Mouse (Mus musculus) heart, embryonic 16.5 days (tissue): ENCODE data around the gene Gm44973. TPM values are rescaled to one million over a fixed set of nuclear protein-coding genes. Genes with fewer than 3 reads are reported as not detected.
"Not testable (repeated sequence)": the region's sequence is repeated elsewhere in the genome, so short reads cannot be mapped to it uniquely, and the experiment has no call there.

ENCODE experiments used
- ATAC-seq: fragments of 200-750 bp; cut with Nextera tagmentation; replicated peaks from 2 replicates; pipeline ENCODE4 v1.8.0; 2017; ENCODE audit warnings: moderate number of reproducible peaks; ENCODE audit not compliant: insufficient read depth, low FRiP score; ENCODE audit errors: extremely low read depth
- H3K27ac ChIP-seq: fragments of 300-500 bp; sonication (generic); 2 replicates; pipeline ENCODE4 v1.5.1; 2014; ENCODE audit warnings: mild to moderate bottlenecking, low read length, control low read depth, moderate library complexity
- H3K27me3 ChIP-seq: fragments of 300-500 bp; sonication (generic); 2 replicates; pipeline ENCODE4 v1.6.1; 2014; ENCODE audit warnings: low read length, mixed read lengths; ENCODE audit not compliant: control insufficient read depth, insufficient read depth
- H3K36me3 ChIP-seq: fragments of 300-500 bp; sonication (generic); 2 replicates; pipeline ENCODE4 v1.6.1; 2014; ENCODE audit not compliant: control insufficient read depth, insufficient read depth
- H3K4me1 ChIP-seq: fragments of 300-500 bp; sonication (generic); 2 replicates; pipeline ENCODE4 v1.6.1; 2014; ENCODE audit warnings: low read length, mixed read lengths; ENCODE audit not compliant: control insufficient read depth, insufficient read depth
- H3K4me2 ChIP-seq: fragments of 300-500 bp; sonication (generic); 2 replicates; pipeline ENCODE4 v1.6.1; 2014; ENCODE audit warnings: low read depth, mild to moderate bottlenecking, control low read depth, low read length
- H3K4me3 ChIP-seq: fragments of 300-500 bp; sonication (generic); 2 replicates; pipeline ENCODE4 v1.5.1; 2014; ENCODE audit warnings: mild to moderate bottlenecking, control low read depth, low read length
- H3K9ac ChIP-seq: fragments of 300-500 bp; sonication (generic); 2 replicates; pipeline ENCODE4 v1.6.1; 2014; ENCODE audit warnings: low read length, control low read depth
- H3K9me3 ChIP-seq: fragments of 300-500 bp; sonication (generic); replicated peaks from 2 replicates; pipeline ENCODE4 v1.6.1; 2016; ENCODE audit warnings: low read length; ENCODE audit not compliant: control insufficient read depth
- WGBS: fragments of 180-500 bp; shearing (Covaris S2); extraction: QIAGEN DNeasy Blood & Tissue Kit; methylation state at CpG from one replicate; pipeline ENCODE4 v1.1.7; 2014; 5-methylcytosine and 5-hydroxymethylcytosine counted together
- polyA plus RNA-seq: library from polyadenylated mRNA; unstranded; fragments of >200 nt; fragmentation: Nextera tagmentation; extraction: Ambion mirVana; gene quantifications from 2 replicates; pipeline ENCODE4 v1.2.1, GENCODE M21; 2015

The Gm44973 gene
- polyA plus RNA-seq, 1 experiment from 2014 or later: 0.95 TPM

GRCm38 (mm10) chr7:5014251-5015117, 812 bp upstream of the Gm44973 start, which contains the start of the genes Zfp524 and Fiz1:
Gene Zfp524, plus strand, starts transcription at chr7:5014415.
Gene Fiz1, minus strand, starts transcription at chr7:5014697.
- Histone ChIP-seq H3K27ac (peak within 1 kb of the TSS; percentile 99), H3K9me3 (0 out of 2 replicates have a peak, but pooled peaks cover 2% of the 10 kb centered on the region), H3K4me3 (peak within 1 kb of the TSS; percentile 88), H3K4me2 (peak within 1 kb of the TSS; percentile 84), H3K4me1 (peaks cover 9% of the 10 kb centered on the region), H3K27me3 (no peaks in the 10 kb centered on the region), H3K36me3 (peaks cover 34% of the 10 kb centered on the region), H3K9ac (peak within 1 kb of the TSS; percentile 94)
- WGBS: under 1% methylated on average over 42 of the region's 42 CpGs
- peak; percentile 75 for ATAC-seq

GRCm38 (mm10) chr7:5016057-5016456, 761 bp downstream of the Gm44973 start:
- H3K36me3 ChIP-seq: peaks cover 19% of the 10 kb centered on the region
- H3K4me3 ChIP-seq: peak overlapping the region; percentile 88
- ATAC-seq: no peak
- H3K4me2 ChIP-seq: peak overlapping the region; percentile 84
- H3K4me1 ChIP-seq: peaks cover 11% of the 10 kb centered on the region
- no peaks in the 10 kb centered on the region for H3K27me3 ChIP-seq
- H3K9ac ChIP-seq: peak overlapping the region; percentile 78
- H3K27ac ChIP-seq: peak overlapping the region; percentile 99
- H3K9me3 ChIP-seq: 0 out of 2 replicates have a peak, but pooled peaks cover 2% of the 10 kb centered on the region
- 63% methylated on average over 3 of the region's 3 CpGs for WGBS

- Histone ChIP-seq H3K9ac (no peak overlapping the region), H3K27ac (no peak overlapping the region), H3K36me3 (peaks cover 11% of the 10 kb centered on the region), H3K4me2 (no peak overlapping the region), H3K4me3 (no peak overlapping the region), H3K4me1 (peaks cover 18% of the 10 kb centered on the region), H3K27me3 (no peaks in the 10 kb centered on the region), H3K9me3 (0 out of 2 replicates have a peak, but pooled peaks cover 2% of the 10 kb centered on the region)
- no peak for ATAC-seq
- 100% methylated on average over 2 of the region's 2 CpGs for WGBS
Observed at GRCm38 (mm10) chr7:5016920-5017319, 1.6 kb downstream of the Gm44973 start.

- H3K4me3 ChIP-seq: no peak overlapping the region
- H3K9ac ChIP-seq: no peak overlapping the region
- WGBS: 92% methylated on average over 16 of the region's 16 CpGs
- H3K27ac ChIP-seq: no peak overlapping the region
- H3K36me3 ChIP-seq: peaks cover 10% of the 10 kb centered on the region
- no peak for ATAC-seq
- 0 out of 2 replicates have a peak, but pooled peaks cover 2% of the 10 kb centered on the region for H3K9me3 ChIP-seq
- H3K4me1 ChIP-seq: peaks cover 18% of the 10 kb centered on the region
- no peaks in the 10 kb centered on the region for H3K27me3 ChIP-seq
- H3K4me2 ChIP-seq: no peak overlapping the region
Observed at GRCm38 (mm10) chr7:5017352-5017751, 2.1 kb downstream of the Gm44973 start.

- Histone ChIP-seq H3K9me3 (0 out of 2 replicates have a peak, but pooled peaks cover 2% of the 10 kb centered on the region), H3K4me2 (no peak overlapping the region), H3K27ac (no peak overlapping the region), H3K9ac (no peak overlapping the region), H3K4me1 (peaks cover 18% of the 10 kb centered on the region), H3K27me3 (no peaks in the 10 kb centered on the region), H3K36me3 (peaks cover 11% of the 10 kb centered on the region), H3K4me3 (no peak overlapping the region)
- WGBS: 98% methylated on average over 21 of the region's 21 CpGs
- ATAC-seq: no peak
Observed at GRCm38 (mm10) chr7:5017931-5018330, 2.6 kb downstream of the Gm44973 start.

GRCm38 (mm10) chr7:5019576-5019975, 4.3 kb downstream of the Gm44973 start:
- 34% methylated on average over 8 of the region's 8 CpGs for WGBS
- not testable (repeated sequence) for H3K9me3 ChIP-seq, H3K27me3 ChIP-seq, ATAC-seq
- Histone ChIP-seq H3K27ac (peak overlapping the region; percentile 97), H3K4me3 (peak overlapping the region; percentile 81), H3K36me3 (peaks cover 16% of the 10 kb centered on the region), H3K4me1 (peaks cover 17% of the 10 kb centered on the region), H3K9ac (peak overlapping the region; percentile 76), H3K4me2 (peak overlapping the region; percentile 68)

GRCm38 (mm10) chr7:5020000-5020681, 4.8 kb downstream of the Gm44973 start, which contains the start of the genes Zfp865 and Ccdc106:
Gene Zfp865, plus strand, starts transcription at chr7:5020376.
Gene Ccdc106, plus strand, starts transcription at chr7:5020553.
- peaks cover 16% of the 10 kb centered on the region for H3K36me3 ChIP-seq
- peak; percentile 87 for ATAC-seq

GRCm38 (mm10) chr7:5020685-5021084, 5.4 kb downstream of the Gm44973 start:
- Histone ChIP-seq H3K27me3 (no peaks in the 10 kb centered on the region), H3K36me3 (peaks cover 16% of the 10 kb centered on the region), H3K9me3 (0 out of 2 replicates have a peak, but pooled peaks cover 2% of the 10 kb centered on the region), H3K27ac (peak overlapping the region; percentile 97), H3K9ac (peak overlapping the region; percentile 96), H3K4me3 (peak overlapping the region; percentile 81), H3K4me2 (peak overlapping the region; percentile 87), H3K4me1 (peaks cover 17% of the 10 kb centered on the region)
- 2% methylated on average over 13 of the region's 15 CpGs for WGBS
- ATAC-seq: peak; percentile 7; the same call in 1 of the 2 replicates

More at GRCm38 (mm10) chr7:5020000-5020681, 4.8 kb downstream of the Gm44973 start, which contains the start of the genes Zfp865 and Ccdc106:
- under 1% methylated on average over 40 of the region's 49 CpGs for WGBS
- H3K9ac ChIP-seq: peak within 1 kb of the TSS; percentile 96
- H3K27ac ChIP-seq: peak within 1 kb of the TSS; percentile 97
- H3K4me3 ChIP-seq: peak within 1 kb of the TSS; percentile 81
- H3K27me3 ChIP-seq: no peaks in the 10 kb centered on the region
- peak within 1 kb of the TSS; percentile 87 for H3K4me2 ChIP-seq
- H3K9me3 ChIP-seq: 0 out of 2 replicates have a peak, but pooled peaks cover 2% of the 10 kb centered on the region
- H3K4me1 ChIP-seq: peaks cover 17% of the 10 kb centered on the region
